Mouse (Mus musculus) telencephalon, adult 2 months (tissue): Measurements from ENCODE around the gene Tmem82.
"Not testable (repeated sequence)": the region's sequence is repeated elsewhere in the genome, so short reads cannot be mapped to it uniquely, and the experiment has no call there.

Source experiments
- DNase-seq: peaks from one replicate; pipeline ENCODE4 v3.0.0-alpha.2; 2011; ENCODE audit warnings: low read depth, low spot score

Tmem82 gene

DNA sequence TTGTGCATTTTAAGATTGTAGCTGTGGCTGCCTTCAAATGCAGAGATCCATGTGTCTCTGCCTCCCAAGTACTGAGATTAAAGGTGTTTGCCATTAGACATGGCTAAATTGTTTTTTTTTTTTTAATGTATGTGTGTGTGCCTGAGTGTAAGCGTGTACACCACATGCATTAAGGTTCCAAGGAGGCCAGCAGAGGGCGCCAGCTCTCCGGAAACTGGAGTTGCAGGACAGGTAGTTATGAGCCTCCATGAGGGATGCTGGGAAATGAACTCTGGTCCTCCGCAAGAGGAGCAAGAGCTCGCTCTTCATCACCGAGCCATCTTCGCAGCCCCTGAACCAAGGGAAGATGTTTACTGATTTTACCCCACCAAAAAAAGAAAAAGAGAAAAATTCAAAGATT, 41.6 kb downstream of the Tmem82 start:
- DNase-seq: no peak

DNA sequence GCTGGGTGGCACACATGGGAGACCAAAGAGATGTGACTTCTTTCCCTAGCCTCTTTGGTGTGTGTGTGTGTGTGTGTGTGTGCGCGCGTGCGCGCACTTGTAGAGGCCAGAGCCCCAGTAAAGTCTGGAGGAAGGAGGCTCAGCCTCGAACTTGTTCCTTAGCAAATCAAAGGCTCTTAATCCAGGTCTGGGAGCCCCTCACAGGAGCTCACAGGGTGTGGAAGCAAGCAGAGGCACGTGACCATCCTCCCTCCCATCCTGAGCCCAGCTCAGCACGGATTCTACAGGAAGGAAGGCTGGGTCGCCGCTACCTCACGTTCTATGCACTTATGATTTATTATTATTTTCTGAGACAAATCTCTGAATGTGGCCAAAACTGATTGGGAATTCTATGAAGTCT, 42.0 kb downstream of the Tmem82 start:
- no peak for DNase-seq

DNA sequence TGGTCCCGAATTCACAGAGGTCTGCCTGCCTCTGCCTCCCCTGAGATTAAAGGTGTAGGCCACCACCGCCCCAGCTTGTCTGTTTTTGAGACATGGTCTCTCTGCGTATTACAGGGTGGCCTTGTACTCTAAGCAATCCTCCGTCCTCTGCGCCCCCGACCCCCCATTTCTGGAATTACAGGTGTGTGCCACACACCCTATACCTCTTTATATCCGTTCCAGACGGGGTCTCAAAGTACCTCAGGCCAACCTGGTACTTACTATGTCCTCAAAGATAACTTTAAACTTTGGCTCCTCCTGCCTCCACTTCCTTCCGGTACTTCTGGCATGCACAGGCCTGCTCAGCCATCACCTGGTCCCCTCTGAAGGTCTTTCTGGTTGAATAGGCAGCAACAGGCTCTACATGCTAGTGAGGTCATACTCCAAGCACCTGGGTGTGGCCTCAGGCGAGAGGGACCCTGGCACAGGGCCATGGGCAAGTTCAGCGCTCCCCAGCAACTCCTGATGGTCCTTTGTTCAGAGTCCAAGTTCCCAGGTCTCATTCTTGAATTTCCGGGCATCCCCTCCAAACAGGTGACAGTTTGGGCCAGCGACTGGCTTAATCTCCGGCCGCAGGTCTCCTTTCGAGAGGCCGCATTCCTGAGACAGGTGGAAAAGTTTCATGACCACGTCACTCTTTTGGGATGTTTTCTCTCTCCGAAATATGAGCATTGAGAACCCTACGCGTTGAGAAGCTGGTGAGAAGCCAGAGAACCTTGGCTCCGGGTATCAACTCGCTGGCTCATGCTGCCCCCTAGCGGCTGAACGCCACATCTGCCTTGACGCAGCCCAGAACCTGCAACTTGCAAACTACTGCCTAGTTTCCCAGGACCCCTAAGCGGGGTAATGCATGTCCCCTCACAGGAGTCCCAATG, 43.4 kb downstream of the Tmem82 start:
- peak; percentile 42 for DNase-seq

DNA sequence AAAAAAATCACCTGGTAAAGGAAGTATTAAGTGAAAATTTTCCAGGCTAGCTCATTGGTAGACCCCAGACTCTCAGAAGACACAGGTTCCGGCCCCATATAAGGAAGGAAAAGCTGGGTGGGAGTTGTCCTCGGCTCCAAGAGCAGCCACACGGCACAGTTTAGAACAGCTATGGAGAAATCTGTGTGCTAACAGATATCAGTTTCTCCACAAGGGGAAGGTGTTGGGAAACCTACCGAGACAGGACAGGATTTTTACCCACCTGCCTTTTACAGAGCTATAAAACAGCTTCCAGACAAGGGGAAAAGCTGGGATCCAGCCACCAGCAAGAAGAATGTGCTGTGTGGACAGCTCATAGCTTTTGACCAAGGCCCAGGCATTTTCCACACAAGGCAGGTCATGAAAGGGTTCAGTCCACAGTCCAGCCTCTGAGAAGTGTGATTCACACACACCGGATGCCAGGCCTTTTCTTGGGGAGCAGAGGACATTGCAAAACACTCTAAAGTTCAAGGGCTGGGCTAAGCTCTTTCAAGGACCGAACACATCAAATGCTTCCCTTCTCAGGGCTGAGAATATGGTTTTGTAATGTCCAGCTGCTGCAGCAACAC, 45.0 kb downstream of the Tmem82 start:
- DNase-seq: no peak

DNA sequence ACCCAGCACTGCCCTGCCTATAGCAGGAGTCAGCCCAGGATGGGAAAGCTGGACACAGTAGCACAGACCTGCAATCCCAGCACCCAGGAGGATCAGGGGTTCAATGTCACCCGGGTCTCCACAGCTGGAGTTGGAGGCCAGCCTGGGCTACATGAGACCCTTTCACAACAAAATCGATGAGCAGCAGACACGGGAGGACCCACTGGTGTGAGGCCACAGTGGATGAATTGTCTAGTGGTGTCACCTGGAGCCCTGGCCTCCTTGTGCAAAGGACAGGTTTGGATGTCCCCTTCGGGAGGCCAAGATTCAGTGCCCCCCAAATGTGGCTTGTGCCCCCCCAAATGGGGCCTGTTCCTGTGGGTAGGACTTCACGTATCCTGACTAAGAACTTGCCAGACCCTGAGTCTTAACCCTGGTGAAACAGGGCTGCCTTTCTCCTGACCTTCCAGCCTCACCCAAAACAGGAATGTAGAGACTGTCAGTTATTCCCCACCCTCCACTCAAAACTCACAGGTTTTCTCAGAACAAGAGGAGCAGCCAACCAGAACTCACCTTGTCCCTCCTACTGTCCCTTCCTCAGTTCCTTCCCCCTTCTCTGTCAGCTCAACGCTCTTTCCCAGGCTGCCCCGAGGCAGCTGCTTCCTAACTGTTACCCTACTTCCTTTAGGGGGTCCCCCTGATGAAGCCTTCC, 45.6 kb downstream of the Tmem82 start:
- no peak for DNase-seq

DNA sequence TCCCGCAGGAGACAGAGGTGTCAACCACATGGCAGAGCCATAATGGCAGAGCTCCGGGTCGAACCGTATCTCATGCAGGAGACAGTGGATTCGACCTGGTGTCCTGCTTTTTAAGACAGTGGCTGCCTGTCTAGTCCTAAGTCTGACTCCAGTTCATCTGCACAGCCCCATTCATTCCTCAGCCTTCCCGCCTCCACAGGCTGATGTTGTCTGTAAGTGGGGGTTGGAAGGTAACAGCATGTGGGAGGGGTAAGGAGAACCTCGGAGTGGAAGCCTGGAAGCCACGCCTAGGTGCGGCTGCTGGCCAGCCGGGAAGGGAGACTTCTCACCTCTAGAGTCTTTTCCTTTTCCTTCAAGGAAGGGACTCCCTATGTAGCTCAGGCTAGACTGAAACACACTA, 46.5 kb downstream of the Tmem82 start:
- DNase-seq: no peak

DNA sequence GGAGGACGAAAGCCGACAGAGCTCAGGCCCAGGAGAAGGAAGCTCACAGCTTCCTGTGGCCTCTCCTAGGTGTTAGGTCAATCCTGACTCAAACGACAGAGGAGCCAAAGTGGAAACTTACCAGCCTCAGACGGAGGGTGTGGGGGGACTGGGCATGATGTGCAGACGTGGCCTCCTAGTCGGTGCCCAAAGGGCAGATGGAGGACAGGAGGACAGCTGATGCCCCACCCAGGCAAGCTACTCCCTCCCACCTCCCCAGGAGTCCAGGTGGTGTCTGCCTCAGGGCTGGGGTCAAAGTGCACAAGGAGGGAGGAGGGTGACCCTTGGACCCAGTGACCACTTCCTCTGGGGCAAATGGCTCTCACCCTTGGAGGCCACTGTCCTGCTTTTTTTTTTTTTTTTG, 47.1 kb downstream of the Tmem82 start:
- DNase-seq: no peak

DNA sequence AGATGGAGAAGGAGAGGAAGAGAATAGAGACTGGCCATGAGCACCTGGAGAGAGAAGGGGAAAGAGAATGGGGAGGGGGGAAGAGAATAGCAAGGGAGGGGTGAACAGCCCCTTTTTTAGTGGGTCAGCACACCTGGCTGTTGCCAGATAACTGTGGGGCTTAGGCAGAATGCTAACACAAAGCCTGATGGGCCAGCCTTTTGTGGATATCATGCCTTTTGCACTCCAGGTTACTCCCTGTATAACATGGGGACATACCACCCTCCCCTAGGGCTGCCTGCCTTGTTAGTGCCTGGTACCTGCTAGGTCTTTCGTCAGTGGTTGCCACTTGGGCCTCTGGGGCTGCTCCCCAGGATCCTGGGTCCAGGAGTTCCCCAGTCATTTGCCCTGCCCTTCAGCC, 47.6 kb downstream of the Tmem82 start:
- no peak for DNase-seq

DNA sequence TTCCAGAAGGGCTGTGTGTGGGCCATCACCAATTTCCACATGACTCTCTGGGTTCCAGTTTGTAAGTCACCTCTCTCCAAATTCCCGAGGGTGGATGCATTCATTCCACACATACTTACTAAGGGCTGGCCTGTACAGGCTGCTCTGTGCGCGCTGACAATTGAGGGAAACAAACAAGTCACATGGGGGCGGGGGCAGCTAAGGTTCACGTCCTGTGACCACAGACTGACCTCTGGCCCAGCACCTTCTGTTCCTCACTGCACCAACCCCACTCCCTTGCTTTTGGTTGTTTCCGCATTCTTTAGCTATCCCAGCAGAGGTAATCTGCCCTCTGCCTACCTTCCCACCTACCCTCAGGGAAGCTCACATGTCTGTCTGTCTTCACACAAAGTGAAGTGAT, 48.4 kb downstream of the Tmem82 start:
- no peak for DNase-seq

DNA sequence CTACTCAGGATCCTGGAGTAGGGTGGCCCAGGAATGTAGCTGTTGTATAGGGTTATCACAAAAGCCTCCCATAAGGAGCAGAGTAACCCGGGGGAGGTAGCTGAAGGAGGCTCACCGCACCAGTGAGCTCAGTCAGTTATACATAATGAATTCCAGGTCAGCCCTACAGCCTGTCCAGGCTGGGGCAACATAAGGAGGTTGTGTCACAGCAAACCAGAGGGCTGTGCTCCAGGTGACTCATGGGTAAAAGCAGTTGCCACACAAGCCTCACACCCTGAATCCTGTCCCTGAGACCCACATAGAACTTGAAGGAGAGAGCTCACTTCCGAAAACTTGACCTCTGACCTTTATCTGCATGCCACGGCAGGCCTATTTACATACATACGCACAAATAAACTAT, 49.5 kb downstream of the Tmem82 start:
- no peak for DNase-seq

DNA sequence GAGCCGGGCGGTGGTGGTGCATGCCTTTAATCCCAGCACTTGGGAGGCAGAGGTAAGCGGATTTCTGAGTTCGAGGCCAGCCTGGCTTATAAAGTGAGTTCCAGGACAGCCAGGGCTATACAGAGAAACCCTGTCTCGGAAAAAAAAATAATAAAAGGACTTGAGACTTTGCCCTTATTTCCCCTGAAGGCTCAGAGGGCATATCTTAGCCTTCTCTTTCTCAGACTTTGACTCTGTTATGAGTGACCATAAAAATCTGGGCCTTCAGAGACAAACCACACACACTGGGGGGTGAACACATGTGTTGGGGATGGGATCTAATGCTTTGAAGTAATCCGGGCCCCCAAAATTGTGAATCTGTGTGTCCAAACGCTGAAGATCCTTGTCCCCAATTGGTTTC, 51.3 kb downstream of the Tmem82 start:
- DNase-seq: not testable (repeated sequence)

DNA sequence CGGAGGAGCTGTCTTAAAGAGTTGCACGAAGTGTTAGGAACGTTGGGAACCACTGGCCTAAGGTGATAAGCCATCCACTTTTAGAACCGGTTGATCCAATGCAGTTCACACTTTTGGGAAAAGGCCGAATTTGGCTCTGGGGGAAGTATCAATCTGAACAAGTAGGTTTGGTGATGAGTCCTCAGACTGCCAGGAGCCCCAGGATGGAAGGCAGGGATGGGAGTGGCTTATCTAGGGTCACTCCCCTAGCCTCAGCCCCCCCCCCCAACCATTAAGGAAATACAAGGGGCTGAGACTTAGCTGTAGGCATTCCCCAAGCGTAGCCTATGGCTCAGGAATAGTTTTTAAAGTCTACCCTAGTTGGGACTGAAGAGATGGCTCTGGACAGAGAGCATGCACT, 52.2 kb downstream of the Tmem82 start:
- DNase-seq: no peak

DNA sequence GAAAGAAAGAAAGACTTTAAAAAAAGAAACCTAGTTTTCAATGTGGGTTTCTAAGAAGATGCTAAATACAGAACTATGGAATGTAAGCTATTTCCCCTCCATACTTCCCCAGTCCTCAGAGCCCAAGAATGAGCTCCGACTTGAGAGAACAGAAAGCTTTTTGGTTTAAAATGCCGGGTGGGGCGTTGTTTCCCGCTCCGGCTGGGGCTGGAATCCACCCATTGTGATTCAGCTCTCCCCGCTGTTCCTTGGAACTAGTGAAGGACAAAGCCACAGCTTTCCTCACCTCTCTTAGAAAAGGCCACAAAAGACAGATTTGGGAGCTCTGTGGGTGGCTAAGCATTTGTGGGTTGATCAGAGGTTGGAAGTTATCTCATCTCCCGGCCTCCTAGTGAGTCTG, 53.1 kb downstream of the Tmem82 start:
- DNase-seq: no peak

DNA sequence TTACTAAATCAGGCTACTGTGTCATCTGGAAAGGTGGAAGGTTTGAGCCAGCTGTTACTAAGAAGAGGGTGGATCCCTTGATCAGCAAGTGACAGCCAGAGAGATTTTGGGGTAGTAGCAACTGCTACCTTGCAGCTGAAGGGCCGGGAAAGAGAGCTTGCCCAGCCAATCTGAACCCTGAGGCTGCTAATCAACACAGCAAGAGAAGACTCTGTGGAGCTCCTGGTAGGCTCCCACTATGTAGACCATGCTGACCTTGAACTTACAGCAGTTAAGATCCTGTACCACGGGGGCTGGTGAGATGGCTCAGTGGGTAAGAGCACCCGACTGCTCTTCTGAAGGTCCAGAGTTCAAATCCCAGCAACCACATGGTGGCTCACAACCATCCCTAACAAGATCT, 53.8 kb downstream of the Tmem82 start:
- no peak for DNase-seq

DNA sequence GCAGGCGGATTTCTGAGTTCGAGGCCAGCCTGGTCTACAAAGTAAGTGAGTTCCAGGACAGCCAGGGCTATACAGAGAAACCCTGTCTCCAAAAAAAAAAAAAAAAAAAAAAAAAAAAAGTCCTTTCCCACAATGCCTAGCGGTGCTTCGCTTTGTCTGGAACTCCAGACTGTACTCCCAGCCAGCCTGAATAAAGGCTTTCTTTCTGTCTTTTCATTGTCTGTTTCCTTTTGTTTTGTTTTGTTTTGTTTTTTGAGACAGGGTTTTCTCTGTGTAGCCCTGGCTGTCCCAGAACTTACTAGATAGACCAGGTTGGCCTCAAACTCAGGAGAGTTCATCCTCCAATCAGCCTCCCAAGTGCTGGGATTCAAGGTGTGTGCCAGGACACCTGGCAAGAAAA, 54.2 kb downstream of the Tmem82 start:
- no peak for DNase-seq
